Mouse (Mus musculus) hindbrain, postnatal 0 days (tissue): ENCODE data around the gene Ttc7. TPM values are rescaled to one million over a fixed set of nuclear protein-coding genes. Genes with fewer than 3 reads are reported as not detected.

Source experiments
- ATAC-seq: fragments of 200-750 bp; cut with Nextera tagmentation; 2 replicates; pipeline ENCODE4 v1.8.0; 2017; ENCODE audit warnings: mild to moderate bottlenecking, moderate TSS enrichment, moderate library complexity
- DNase-seq: peaks from one replicate; pipeline ENCODE4 v3.0.0-alpha.2; 2015; ENCODE audit warnings: low spot score
- H3K27ac ChIP-seq: fragments of 300-500 bp; sonication (generic); 2 replicates; pipeline ENCODE4 v1.5.1; 2014; ENCODE audit warnings: mild to moderate bottlenecking
- H3K27me3 ChIP-seq: fragments of 300-500 bp; sonication (generic); 2 replicates; pipeline ENCODE4 v1.6.1; 2014; ENCODE audit warnings: low read length, mixed read lengths; ENCODE audit not compliant: insufficient read depth
- H3K36me3 ChIP-seq: fragments of 300-500 bp; sonication (generic); 2 replicates; pipeline ENCODE4 v1.6.1; 2014; ENCODE audit warnings: low read length, mixed read lengths; ENCODE audit not compliant: insufficient read depth
- H3K4me1 ChIP-seq: fragments of 300-500 bp; sonication (generic); 2 replicates; pipeline ENCODE4 v1.6.1; 2014; ENCODE audit warnings: antibody characterized with exemption, low read length, mixed read lengths; ENCODE audit not compliant: insufficient read depth
- H3K4me2 ChIP-seq: fragments of 300-500 bp; sonication (generic); 2 replicates; pipeline ENCODE4 v1.6.1; 2014; ENCODE audit warnings: low read depth, mild to moderate bottlenecking, low read length, moderate library complexity, mixed read lengths
- H3K4me3 ChIP-seq: fragments of 300-500 bp; sonication (generic); 2 replicates; pipeline ENCODE4 v1.5.1; 2014; ENCODE audit warnings: low read length
- H3K9ac ChIP-seq: fragments of 300-500 bp; sonication (generic); replicated peaks from 2 replicates; pipeline ENCODE4 v1.6.1; 2014; ENCODE audit warnings: mild to moderate bottlenecking, low read length, moderate library complexity, mixed read lengths
- H3K9me3 ChIP-seq: fragments of 300-500 bp; sonication (generic); 2 replicates; pipeline ENCODE4 v1.6.1; 2016; ENCODE audit warnings: low read length, mixed read lengths
- CTCF ChIP-seq: IDR thresholded peaks from 2 replicates; pipeline ENCODE4 v1.5.1; 2016; ENCODE audit warnings: antibody characterized with exemption, control low read depth, low read depth
- WGBS: fragments of 180-500 bp; shearing (Covaris S2); extraction: QIAGEN DNeasy Blood & Tissue Kit; methylation state at CpG from one replicate; pipeline ENCODE4 v1.1.7; 2014; 5-methylcytosine and 5-hydroxymethylcytosine counted together
- polyA plus RNA-seq: library from polyadenylated mRNA; unstranded; fragments of >200 nt; fragmentation: Nextera tagmentation; extraction: Ambion mirVana; gene quantifications from 2 replicates; pipeline ENCODE4 v1.2.1, GENCODE M21; 2015
- total RNA-seq: library from RNA; depleted of rRNA; stranded (reverse); fragments of >200 nt; gene quantifications from 2 replicates; pipeline ENCODE4 v1.2.3, GENCODE M21; 2014

The Ttc7 gene
- total and polyA plus RNA-seq, 2 experiments from 2014 or later: 10.9 to 13.3 TPM

DNA sequence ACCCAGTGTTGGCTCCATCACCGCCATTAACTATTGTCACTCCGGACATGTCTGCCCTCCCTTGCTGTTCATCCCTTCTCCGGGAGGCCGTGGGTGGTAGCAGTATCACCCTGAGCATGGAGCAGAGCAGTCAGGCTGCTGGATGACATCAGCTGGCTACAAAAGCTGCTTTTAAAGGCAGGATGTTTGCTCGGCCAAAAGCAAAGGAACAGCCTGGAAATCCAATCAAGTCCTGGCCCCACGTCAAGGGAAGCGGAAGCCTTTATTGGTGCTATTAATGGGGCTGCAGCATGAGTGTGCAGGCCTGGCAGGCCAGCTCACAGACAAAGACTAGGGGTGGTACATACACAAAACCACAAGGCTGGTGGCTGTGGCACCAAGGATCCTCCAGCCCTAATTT, 108.6 kb downstream of the Ttc7 start:
- no peaks in the 10 kb centered on the region for H3K27me3 ChIP-seq
- no peak for TF ChIP-seq CTCF
- no peak overlapping the region for H3K4me2 ChIP-seq
- H3K4me1 ChIP-seq: no peaks in the 10 kb centered on the region; the same call in none of the 2 replicates
- no peak overlapping the region for H3K4me3 ChIP-seq
- ATAC-seq: peak; percentile 70
- H3K9ac ChIP-seq: no peak overlapping the region
- H3K9me3 ChIP-seq: no peaks in the 10 kb centered on the region
- peak; percentile 60 for DNase-seq
- H3K27ac ChIP-seq: peak overlapping the region; percentile 17; the same call in 1 of the 2 replicates
- no peaks in the 10 kb centered on the region for H3K36me3 ChIP-seq
- WGBS: 53% methylated on average over 7 of the region's 7 CpGs

- Histone ChIP-seq H3K27me3 (no peaks in the 10 kb centered on the region), H3K9ac (no peak overlapping the region), H3K4me3 (no peak overlapping the region), H3K36me3 (no peaks in the 10 kb centered on the region), H3K4me2 (no peak overlapping the region), H3K27ac (no peak overlapping the region), H3K4me1 (no peaks in the 10 kb centered on the region), H3K9me3 (no peaks in the 10 kb centered on the region)
- 62% methylated on average over 11 of the region's 11 CpGs for WGBS
- no peak for ATAC-seq
- no peak for TF ChIP-seq CTCF
- DNase-seq: no peak
Observed at GRCm38 (mm10) chr17:87397088-87397487, 114.4 kb downstream of the Ttc7 start.

DNA sequence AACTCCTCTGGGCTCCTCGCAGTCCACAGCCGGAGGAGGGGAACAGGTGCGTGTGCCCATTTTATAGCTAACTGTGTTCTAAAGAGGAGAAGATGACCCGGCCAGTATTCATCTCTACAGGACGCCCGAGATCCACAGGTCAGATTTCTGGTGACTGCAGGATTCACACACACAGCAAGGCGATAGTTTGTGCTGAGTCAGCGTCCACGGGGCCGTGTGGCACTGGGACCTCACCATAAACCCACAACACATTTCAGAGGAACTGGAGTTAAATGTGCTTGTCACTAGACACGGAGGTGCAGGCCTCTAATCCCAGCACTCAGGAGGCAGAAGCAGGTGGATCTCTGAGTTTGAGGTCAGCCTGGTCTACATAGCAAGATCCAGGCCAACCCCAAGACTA, 119.8 kb downstream of the Ttc7 start:
- Histone ChIP-seq H3K4me1 (no peaks in the 10 kb centered on the region), H3K4me3 (no peak overlapping the region), H3K36me3 (no peaks in the 10 kb centered on the region), H3K27me3 (no peaks in the 10 kb centered on the region), H3K4me2 (no peak overlapping the region), H3K9me3 (no peaks in the 10 kb centered on the region), H3K9ac (no peak overlapping the region), H3K27ac (no peak overlapping the region)
- WGBS: 89% methylated on average over 11 of the region's 11 CpGs
- ATAC-seq: no peak
- DNase-seq: no peak
- TF ChIP-seq CTCF: no peak

GRCm38 (mm10) chr17:87403462-87403861, 120.8 kb downstream of the Ttc7 start:
- Histone ChIP-seq H3K36me3 (no peaks in the 10 kb centered on the region), H3K9ac (no peak overlapping the region), H3K4me1 (no peaks in the 10 kb centered on the region), H3K9me3 (no peaks in the 10 kb centered on the region), H3K27ac (no peak overlapping the region), H3K27me3 (no peaks in the 10 kb centered on the region), H3K4me2 (no peak overlapping the region), H3K4me3 (no peak overlapping the region)
- no peak for ATAC-seq
- DNase-seq: no peak
- WGBS: 70% methylated on average over 4 of the region's 4 CpGs
- no peak for TF ChIP-seq CTCF

GRCm38 (mm10) chr17:87405576-87405975, 122.9 kb downstream of the Ttc7 start:
- Histone ChIP-seq H3K27me3 (no peaks in the 10 kb centered on the region), H3K4me3 (no peak overlapping the region), H3K9ac (no peak overlapping the region), H3K36me3 (no peaks in the 10 kb centered on the region), H3K4me2 (no peak overlapping the region), H3K9me3 (no peaks in the 10 kb centered on the region), H3K27ac (no peak overlapping the region), H3K4me1 (no peaks in the 10 kb centered on the region)
- WGBS: 72% methylated on average over 11 of the region's 11 CpGs
- ATAC-seq (no peak), DNase-seq (no peak)
- TF ChIP-seq CTCF: no peak

DNA sequence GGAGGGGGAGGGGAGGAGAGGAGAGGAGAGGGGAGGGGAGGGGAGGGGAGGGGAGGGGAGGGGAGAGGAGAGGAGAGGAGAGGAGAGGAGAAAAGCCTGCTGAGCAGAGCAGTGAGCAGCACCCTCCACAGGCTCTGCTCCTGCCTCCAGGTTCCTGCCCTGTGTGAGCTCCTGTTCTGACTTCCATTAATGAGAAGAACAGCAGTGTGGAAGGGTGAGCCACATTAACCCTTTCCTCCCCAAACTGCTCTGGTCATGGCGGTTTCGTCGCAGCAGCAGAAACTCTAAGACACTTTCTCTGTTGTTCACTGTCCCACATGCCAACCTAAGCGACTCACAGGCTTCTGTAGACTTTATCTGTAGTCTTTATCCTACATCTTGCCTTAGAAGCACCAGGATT, 124.0 kb downstream of the Ttc7 start:
- no peaks in the 10 kb centered on the region for H3K4me1 ChIP-seq
- no peak for DNase-seq
- H3K9me3 ChIP-seq: no peaks in the 10 kb centered on the region
- no peak overlapping the region for H3K27ac ChIP-seq
- H3K27me3 ChIP-seq: no peaks in the 10 kb centered on the region
- ATAC-seq: no peak
- no peak overlapping the region for H3K4me3 ChIP-seq
- H3K9ac ChIP-seq: no peak overlapping the region
- 90% methylated on average over 4 of the region's 4 CpGs for WGBS
- H3K36me3 ChIP-seq: no peaks in the 10 kb centered on the region
- TF ChIP-seq CTCF: no peak
- H3K4me2 ChIP-seq: no peak overlapping the region

- no peak for TF ChIP-seq CTCF
- no peaks in the 10 kb centered on the region for H3K27me3 ChIP-seq
- H3K9ac ChIP-seq: no peak overlapping the region
- H3K9me3 ChIP-seq: no peaks in the 10 kb centered on the region
- no peaks in the 10 kb centered on the region for H3K4me1 ChIP-seq
- WGBS: 77% methylated on average over 7 of the region's 7 CpGs
- H3K36me3 ChIP-seq: no peaks in the 10 kb centered on the region
- H3K27ac ChIP-seq: no peak overlapping the region
- no peak for ATAC-seq
- no peak overlapping the region for H3K4me3 ChIP-seq
- no peak overlapping the region for H3K4me2 ChIP-seq
- no peak for DNase-seq
Observed at GRCm38 (mm10) chr17:87418082-87418481, 135.4 kb downstream of the Ttc7 start.
